Mouse (Mus musculus) monocyte, adult 59 days (primary cell): ENCODE results near the gene Kcnmb1. TPM values are rescaled to one million over a fixed set of nuclear protein-coding genes. Genes with fewer than 3 reads are reported as not detected.

Experiments
- total RNA-seq, 2 experiments: library from RNA; stranded (reverse); gene quantifications; one replicate each; pipeline ENCODE4 v1.2.4; 2023

Gene Kcnmb1
- not detected for total RNA-seq

GRCm38 (mm10) chr11:33962688-33963407, at the start of gene Kcnmb1:
Gene Kcnmb1 (plus strand): TSS chr11:33963013.

GRCm38 (mm10) chr11:33992938-33993337, 30.1 kb downstream of the Kcnmb1 start, which contains the start of gene Kcnip1:
Gene Kcnip1 (minus strand): TSS chr11:33993152.

Other genes with a start within 250 kb of the Kcnmb1 start
- under 1 TPM in 1 of 2 experiments, not detected in 1; 0.18 TPM for gene Kcnip1, start 30.1 kb downstream of the Kcnmb1 start, total RNA-seq
- gene Lcp2, start 83.9 kb downstream of the Kcnmb1 start, total RNA-seq, result 100 to 1,000 TPM; 327 to 330 TPM
- not detected for gene 4930469K13Rik, start 135.5 kb downstream of the Kcnmb1 start, total RNA-seq
- gene Foxi1, start 245.1 kb downstream of the Kcnmb1 start, total RNA-seq, result not detected